Mouse (Mus musculus) megakaryocyte, embryonic 14.5 days (primary cell): ENCODE data around the gene Lamc3. TPM values are rescaled to one million over a fixed set of nuclear protein-coding genes. Genes with fewer than 3 reads are reported as not detected.

ENCODE experiments used
- H3K27me3 ChIP-seq: replicated peaks from 2 replicates; pipeline ENCODE3; 2012; ENCODE audit warnings: inconsistent platforms
- H3K36me3 ChIP-seq: replicated peaks from 2 replicates; pipeline ENCODE3; 2012; ENCODE audit warnings: low read length, inconsistent platforms, mixed read lengths
- H3K4me1 ChIP-seq: 2 replicates; pipeline ENCODE4 v1.6.1; 2012; ENCODE audit warnings: inconsistent platforms
- H3K4me3 ChIP-seq: replicated peaks from 2 replicates; pipeline ENCODE3; 2012; ENCODE audit warnings: moderate library complexity, mild to moderate bottlenecking, inconsistent platforms
- H3K9me3 ChIP-seq: 2 replicates; pipeline ENCODE4 v1.6.1; 2012; ENCODE audit warnings: inconsistent platforms
- FLI1 ChIP-seq: IDR thresholded peaks from 2 replicates; pipeline ENCODE4 v1.6.1; 2012; ENCODE audit warnings: low read length, inconsistent platforms, mixed read lengths
- GATA1 ChIP-seq: IDR thresholded peaks from 3 replicates; pipeline ENCODE4 v1.6.1; 2012; ENCODE audit warnings: mixed read lengths, low read length, inconsistent platforms, borderline replicate concordance
- polyA plus RNA-seq: library from polyadenylated mRNA; stranded (reverse); fragments of >175 nt; gene quantifications from 2 replicates; pipeline ENCODE4 v1.2.3, GENCODE M21; 2012; ENCODE audit warnings: low replicate concordance; ENCODE audit not compliant: insufficient read depth

Lamc3 gene
- polyA plus RNA-seq, 1 experiment: not detected

DNA sequence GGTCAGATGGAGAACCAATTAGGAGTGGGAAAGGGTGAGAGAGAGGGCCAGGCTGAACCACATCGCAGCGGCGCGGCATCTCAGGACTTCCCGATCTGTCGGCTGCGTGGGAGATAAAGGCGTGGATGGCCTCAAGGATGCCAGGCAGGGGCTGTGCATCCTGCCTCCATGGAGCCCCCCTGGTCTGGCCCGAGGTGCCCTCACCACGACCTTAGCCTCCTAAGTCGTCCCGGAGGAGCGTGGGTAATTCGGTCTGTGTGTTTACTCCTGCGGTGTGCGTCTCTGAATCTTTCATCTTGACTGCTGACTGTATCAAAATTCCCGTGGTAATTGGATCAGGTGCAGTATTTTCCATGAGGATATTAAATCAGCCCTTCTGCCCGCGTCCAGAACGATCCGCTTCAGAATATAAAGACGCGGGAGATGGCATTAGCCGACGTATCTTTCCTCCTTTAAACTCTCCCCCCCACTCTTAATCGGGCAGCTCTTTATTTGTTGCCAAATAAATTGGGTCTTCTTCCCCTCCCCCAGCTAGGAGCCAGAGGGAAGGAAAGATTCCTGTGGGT is 12.7 kb upstream of the Lamc3 start:
- no peaks in the 10 kb centered on the region; the same call in 1 of the 2 replicates for H3K4me1 ChIP-seq
- H3K9me3 ChIP-seq: peaks cover 16% of the 10 kb centered on the region
- H3K36me3 ChIP-seq: no peaks in the 10 kb centered on the region
- no peak for TF ChIP-seq FLI1
- TF ChIP-seq GATA1: no peak
- H3K4me3 ChIP-seq: no peak overlapping the region
- H3K27me3 ChIP-seq: peaks cover 76% of the 10 kb centered on the region

DNA sequence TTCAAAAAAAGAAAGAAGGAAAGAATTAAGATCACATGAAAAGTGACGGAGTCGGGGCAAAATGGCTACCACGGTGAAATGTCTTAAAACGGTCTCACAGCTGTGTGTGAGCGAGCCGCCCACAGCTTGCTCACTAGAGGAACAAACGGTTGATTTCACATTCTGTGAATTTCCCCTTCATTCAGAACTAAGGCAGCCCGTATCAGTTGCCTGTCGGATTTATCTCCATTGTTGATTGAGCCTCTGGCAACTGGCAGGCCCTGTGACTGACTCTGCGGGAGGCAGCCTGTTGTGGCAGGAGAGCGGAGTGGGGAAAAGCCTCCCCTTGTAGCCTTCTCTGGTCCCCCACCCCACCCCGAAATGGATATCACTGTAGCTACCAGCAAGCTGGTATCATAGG is 10.6 kb upstream of the Lamc3 start:
- peaks cover 80% of the 10 kb centered on the region for H3K27me3 ChIP-seq

DNA sequence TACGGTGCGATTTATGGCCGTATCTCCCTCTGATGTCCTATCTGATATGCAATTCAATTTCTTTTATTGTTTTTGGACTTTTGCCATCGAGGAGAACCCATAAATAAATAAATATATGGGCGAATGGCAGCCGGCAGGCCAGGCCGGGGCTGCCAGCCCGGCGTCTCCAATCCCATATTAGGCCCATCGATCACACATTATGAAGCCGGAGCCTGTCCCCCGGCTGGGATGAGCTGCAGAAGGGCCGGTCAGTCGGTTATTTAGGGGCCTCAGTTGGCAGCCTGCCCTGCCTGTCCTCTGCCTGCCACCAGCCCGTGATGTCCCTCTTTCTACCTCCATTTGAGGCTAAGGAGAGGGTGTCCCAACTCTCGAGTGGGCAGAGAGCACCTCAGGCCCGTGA is 8.5 kb upstream of the Lamc3 start:
- TF ChIP-seq GATA1: no peak
- no peak for TF ChIP-seq FLI1
- Histone ChIP-seq H3K4me3 (no peak overlapping the region), H3K9me3 (no peaks in the 10 kb centered on the region), H3K27me3 (peaks cover 88% of the 10 kb centered on the region), H3K4me1 (peaks cover 4% of the 10 kb centered on the region; the same call in 1 of the 2 replicates), H3K36me3 (no peaks in the 10 kb centered on the region)

More for the DNA sequence above, 10.6 kb upstream of the Lamc3 start:
- no peak for TF ChIP-seq GATA1
- no peak for TF ChIP-seq FLI1
- Histone ChIP-seq H3K4me1 (peaks cover 4% of the 10 kb centered on the region; the same call in 1 of the 2 replicates), H3K9me3 (peaks cover 7% of the 10 kb centered on the region), H3K36me3 (no peaks in the 10 kb centered on the region), H3K4me3 (no peak overlapping the region)

GRCm38 (mm10) chr2:31880868-31881267 is 6.2 kb upstream of the Lamc3 start:
- H3K36me3 ChIP-seq: no peaks in the 10 kb centered on the region
- H3K4me3 ChIP-seq: no peak overlapping the region
- H3K9me3 ChIP-seq: no peaks in the 10 kb centered on the region
- peaks cover 4% of the 10 kb centered on the region; the same call in 1 of the 2 replicates for H3K4me1 ChIP-seq
- peaks cover 89% of the 10 kb centered on the region for H3K27me3 ChIP-seq
- TF ChIP-seq GATA1: no peak
- TF ChIP-seq FLI1: no peak

DNA sequence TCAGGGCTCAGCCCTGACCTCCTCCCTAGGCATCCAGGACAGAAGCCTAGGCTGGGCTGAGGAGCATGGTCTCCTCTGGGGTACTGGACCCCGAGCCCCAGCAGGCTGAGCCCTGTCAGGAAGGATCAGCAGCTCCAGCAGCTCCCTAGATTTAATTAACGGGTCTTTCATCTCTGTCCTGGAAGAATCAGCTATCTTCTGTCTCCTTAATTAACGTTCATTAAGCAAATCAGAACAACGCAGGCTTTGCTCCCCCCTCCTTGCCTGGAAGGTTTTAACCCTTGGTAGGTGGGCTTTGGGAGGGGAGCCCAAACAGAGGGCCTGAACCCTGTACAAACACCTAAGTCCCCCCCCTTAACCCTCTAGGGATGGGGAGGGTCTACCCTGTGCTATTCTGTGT is 4.0 kb upstream of the Lamc3 start:
- Histone ChIP-seq H3K4me3 (no peak overlapping the region), H3K9me3 (no peaks in the 10 kb centered on the region), H3K4me1 (peaks cover 12% of the 10 kb centered on the region), H3K27me3 (peaks cover 95% of the 10 kb centered on the region), H3K36me3 (no peaks in the 10 kb centered on the region)
- TF ChIP-seq GATA1 (no peak), FLI1 (no peak)

- Histone ChIP-seq H3K27me3 (peaks cover 96% of the 10 kb centered on the region), H3K4me3 (no peak overlapping the region), H3K36me3 (no peaks in the 10 kb centered on the region), H3K4me1 (peaks cover 12% of the 10 kb centered on the region), H3K9me3 (no peaks in the 10 kb centered on the region)
- TF ChIP-seq FLI1 (no peak), GATA1 (no peak)
Observed at GRCm38 (mm10) chr2:31884806-31885205, 2.3 kb upstream of the Lamc3 start.

DNA sequence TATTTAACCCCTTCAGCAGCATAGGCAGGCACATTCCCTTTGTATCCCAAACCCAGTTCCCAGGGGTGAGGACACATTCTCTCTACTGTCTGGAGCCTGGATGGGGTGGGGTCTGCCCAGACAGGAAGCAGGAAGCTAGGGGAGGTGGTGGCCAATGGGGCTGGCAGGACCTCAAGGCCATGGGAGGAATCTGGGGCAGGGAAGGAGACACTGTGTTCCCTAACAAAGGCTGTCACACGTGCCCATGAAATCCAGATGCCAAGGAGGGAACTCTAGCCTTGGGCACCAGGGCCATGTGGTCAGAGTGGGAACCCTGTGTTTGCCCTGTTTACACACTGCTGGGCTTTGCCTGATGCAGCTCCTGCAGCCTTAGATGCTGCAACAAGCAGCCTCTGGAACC is 1.8 kb downstream of the Lamc3 start:
- TF ChIP-seq FLI1 (no peak), GATA1 (no peak)
- H3K4me1 ChIP-seq: peaks cover 8% of the 10 kb centered on the region
- H3K36me3 ChIP-seq: no peaks in the 10 kb centered on the region
- peaks cover 100% of the 10 kb centered on the region for H3K27me3 ChIP-seq
- no peaks in the 10 kb centered on the region for H3K9me3 ChIP-seq
- no peak overlapping the region for H3K4me3 ChIP-seq

DNA sequence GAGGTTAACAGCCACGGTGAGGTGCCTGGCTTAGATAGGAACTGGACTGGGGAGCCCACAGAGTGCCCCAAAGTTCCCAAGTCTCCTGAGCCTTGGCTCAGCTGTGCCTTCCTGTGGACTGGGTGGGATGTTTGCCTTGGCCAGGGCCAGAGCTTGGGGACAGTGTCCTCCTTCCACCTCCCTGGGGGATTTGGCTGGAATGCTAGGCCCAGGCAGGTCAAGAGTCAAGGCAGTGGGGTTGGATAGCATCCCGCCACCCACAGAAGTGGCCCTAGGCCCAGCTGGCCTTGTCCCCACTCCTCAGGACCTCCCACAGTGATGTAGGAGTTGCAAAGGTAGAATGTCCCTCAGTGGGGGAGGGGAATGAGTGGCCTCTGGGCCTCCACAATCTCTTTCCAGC is 4.1 kb downstream of the Lamc3 start:
- H3K36me3 ChIP-seq: no peaks in the 10 kb centered on the region
- no peak overlapping the region for H3K4me3 ChIP-seq

GRCm38 (mm10) chr2:31893110-31893669 is 6.1 kb downstream of the Lamc3 start:
- no peak for TF ChIP-seq GATA1
- TF ChIP-seq FLI1: no peak
- no peak overlapping the region for H3K4me3 ChIP-seq
- no peaks in the 10 kb centered on the region for H3K9me3 ChIP-seq
- H3K36me3 ChIP-seq: no peaks in the 10 kb centered on the region
- no peaks in the 10 kb centered on the region for H3K4me1 ChIP-seq
- peaks cover 81% of the 10 kb centered on the region for H3K27me3 ChIP-seq

More for the DNA sequence above, 4.1 kb downstream of the Lamc3 start:
- no peaks in the 10 kb centered on the region for H3K9me3 ChIP-seq
- TF ChIP-seq GATA1: no peak
- TF ChIP-seq FLI1: no peak
- H3K27me3 ChIP-seq: peaks cover 90% of the 10 kb centered on the region
- peaks cover 8% of the 10 kb centered on the region for H3K4me1 ChIP-seq

DNA sequence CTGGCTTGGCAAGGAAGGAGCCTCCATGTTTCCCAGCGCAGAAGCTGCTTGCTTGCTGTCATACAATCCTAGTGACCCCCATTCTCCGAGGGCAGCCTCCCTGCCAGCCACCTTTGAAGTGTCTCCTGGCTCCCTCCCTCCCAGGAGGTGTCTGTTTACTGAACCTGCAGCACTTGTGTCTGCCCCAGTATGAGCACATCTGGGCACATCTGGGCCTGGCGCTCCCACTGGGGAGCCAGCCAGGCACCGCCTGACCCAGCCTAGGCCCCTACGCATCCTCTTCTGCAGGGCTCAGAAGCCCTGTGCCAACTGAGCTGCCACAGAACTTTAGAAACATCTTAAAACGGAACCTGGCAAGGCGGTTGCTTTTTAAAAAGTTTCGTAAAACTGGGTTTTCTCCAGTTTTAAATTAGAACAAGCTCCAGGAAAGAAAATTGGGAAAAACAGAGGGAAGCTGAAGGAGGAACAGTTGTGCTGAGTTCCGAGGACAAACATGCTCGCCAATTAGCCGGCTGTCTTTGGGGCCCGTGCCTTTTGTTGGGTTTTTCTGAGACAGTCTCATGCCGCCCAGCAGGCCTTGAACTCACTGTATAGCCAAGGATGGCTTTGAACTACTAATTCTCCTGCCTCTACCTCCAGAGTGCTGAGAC is 7.3 kb downstream of the Lamc3 start:
- Histone ChIP-seq H3K27me3 (peaks cover 78% of the 10 kb centered on the region), H3K4me3 (no peak overlapping the region), H3K9me3 (no peaks in the 10 kb centered on the region), H3K36me3 (no peaks in the 10 kb centered on the region), H3K4me1 (no peaks in the 10 kb centered on the region)
- TF ChIP-seq FLI1 (no peak), GATA1 (no peak)
